ENCODE assay signal across 25 mouse cellular contexts in genomic region chr7:131318340-131318739, GRCm38 (mm10). TPM values are rescaled to one million over a fixed set of nuclear protein-coding genes. Genes with fewer than 3 reads are reported as not detected.
DNase-seq lines count a peak whose midpoint lies in the region; ATAC-seq and TF ChIP-seq lines count a peak whose summit lies in the region.
"Had no signal": no experiment of that assay in that cellular context is flagged by ENCODE, and none has a peak within 500 bp of the region (broad histone marks: within the 10 kb centered on the region; RNA-seq: fewer than 3 reads in every experiment).

No protein-coding gene starts in this region.

- no peak for TF ChIP-seq POLR2A in heart, adult 2 months (IDR thresholded peaks at IDR 0.05; ENCODE audit: insufficient read depth, low read depth, low read length)
- no peak for TF ChIP-seq POLR2A in kidney, adult 2 months (IDR thresholded peaks at IDR 0.05; ENCODE audit: low read depth, low read length)

- WGBS in heart, adult 2 months = 67% methylated on average over 5 of the region's 7 CpGs
- 39% methylated on average over 6 of the region's 7 CpGs for WGBS in heart, embryonic 16.5 days
- WGBS in kidney, postnatal 0 days = 34% methylated on average over 5 of the region's 7 CpGs
- WGBS in kidney, adult 2 months = 30% methylated on average over 6 of the region's 7 CpGs
- WGBS in hindbrain, postnatal 0 days = 85% methylated on average over 5 of the region's 7 CpGs

- no peaks in the 10 kb centered on the region for H3K79me2 ChIP-seq in heart, adult 2 months (replicated peaks; ENCODE audit: control insufficient read depth, insufficient read depth, low read length)

- no peaks in the 10 kb centered on the region for H3K27me3 ChIP-seq in heart, adult 2 months (ENCODE audit: control insufficient read depth, insufficient read depth, low read length)
- no peaks in the 10 kb centered on the region for H3K27me3 ChIP-seq in heart, embryonic 16.5 days (ENCODE audit: control insufficient read depth, insufficient read depth, low read length)
- H3K27me3 ChIP-seq in kidney, postnatal 0 days (ENCODE audit: insufficient read depth, low read length) = no peaks in the 10 kb centered on the region
- H3K27me3 ChIP-seq in kidney, adult 2 months (replicated peaks; ENCODE audit: control insufficient read depth, insufficient read depth, low read length) = no peaks in the 10 kb centered on the region; the same call in 1 of the 2 replicates
- no peaks in the 10 kb centered on the region for H3K27me3 ChIP-seq in hindbrain, postnatal 0 days (ENCODE audit: insufficient read depth, low read length)
- H3K27me3 ChIP-seq: embryonic facial prominence, embryonic 12.5 days; forebrain, embryonic 15.5 days; hindbrain, embryonic 13.5 days; intestine, embryonic 15.5 days had no signal

- intact Hi-C loops in heart, adult 2 months (cut with DNase I) = no loop called here

- H3K9ac ChIP-seq in heart, adult 2 months (ENCODE audit: low read depth, low read length) = no peak overlapping the region
- H3K9ac ChIP-seq in heart, embryonic 16.5 days (ENCODE audit: low read length) = no peak overlapping the region
- H3K9ac ChIP-seq in kidney, postnatal 0 days (ENCODE audit: low read depth, low read length) = no peak overlapping the region
- H3K9ac ChIP-seq in hindbrain, postnatal 0 days (replicated peaks; ENCODE audit: low read length) = no peak overlapping the region
- H3K9ac ChIP-seq: embryonic facial prominence, embryonic 12.5 days; forebrain, embryonic 15.5 days; hindbrain, embryonic 13.5 days; intestine, embryonic 15.5 days had no signal

- no peak for TF ChIP-seq EP300 in heart, adult 2 months (IDR thresholded peaks at IDR 0.05; ENCODE audit: insufficient read depth, low read depth, low read length)

- no peak for TF ChIP-seq CTCF in heart, adult 2 months (IDR thresholded peaks at IDR 0.05)
- no peak for TF ChIP-seq CTCF in kidney, postnatal 0 days (IDR thresholded peaks at IDR 0.05; ENCODE audit: low read depth)
- no peak for TF ChIP-seq CTCF in kidney, adult 2 months (conservative IDR thresholded peaks at IDR 0.05; ENCODE audit: insufficient read depth, insufficient read length, low read depth, low read length)
- no peak for TF ChIP-seq CTCF in hindbrain, postnatal 0 days (IDR thresholded peaks at IDR 0.05; ENCODE audit: low read depth)

- no peaks in the 10 kb centered on the region for H3K36me3 ChIP-seq in heart, adult 2 months (ENCODE audit: control insufficient read depth, insufficient read depth, low read length)
- H3K36me3 ChIP-seq in heart, embryonic 16.5 days (ENCODE audit: control insufficient read depth, insufficient read depth) = no peaks in the 10 kb centered on the region
- H3K36me3 ChIP-seq in kidney, postnatal 0 days (ENCODE audit: insufficient read depth, low read length) = no peaks in the 10 kb centered on the region
- no peaks in the 10 kb centered on the region for H3K36me3 ChIP-seq in kidney, adult 2 months (ENCODE audit: control insufficient read depth, insufficient read depth, low read length)
- no peaks in the 10 kb centered on the region for H3K36me3 ChIP-seq in hindbrain, postnatal 0 days (ENCODE audit: insufficient read depth, low read length)
- H3K36me3 ChIP-seq: embryonic facial prominence, embryonic 12.5 days; forebrain, embryonic 15.5 days; hindbrain, embryonic 13.5 days; intestine, embryonic 15.5 days had no signal

- H3K4me3 ChIP-seq in heart, adult 2 months = no peak overlapping the region
- H3K4me3 ChIP-seq in heart, embryonic 16.5 days (ENCODE audit: low read length) = no peak overlapping the region
- H3K4me3 ChIP-seq in kidney, postnatal 0 days (replicated peaks; ENCODE audit: low read depth, low read length) = no peak overlapping the region
- H3K4me3 ChIP-seq in kidney, adult 2 months (ENCODE audit: insufficient read depth, low read depth, low read length) = no peak overlapping the region
- no peak overlapping the region for H3K4me3 ChIP-seq in hindbrain, postnatal 0 days (ENCODE audit: low read length)
- H3K4me3 ChIP-seq: embryonic facial prominence, embryonic 12.5 days; forebrain, embryonic 15.5 days; hindbrain, embryonic 13.5 days; intestine, embryonic 15.5 days had no signal

- H3K4me2 ChIP-seq in heart, embryonic 16.5 days (ENCODE audit: low read depth, low read length) = peak overlapping the region; percentile 44; the same call in 1 of the 2 replicates
- H3K4me2 ChIP-seq in kidney, postnatal 0 days (ENCODE audit: low read length) = no peak overlapping the region
- no peak overlapping the region for H3K4me2 ChIP-seq in hindbrain, postnatal 0 days (ENCODE audit: low read depth, low read length)
- H3K4me2 ChIP-seq: embryonic facial prominence, embryonic 12.5 days; forebrain, embryonic 15.5 days; hindbrain, embryonic 13.5 days; intestine, embryonic 15.5 days had no signal

- peak; percentile 33 for DNase-seq in heart, adult 11 months
- DNase-seq in heart, adult 2 months = no peak
- no peak for DNase-seq in heart, adult 8-10 months (ENCODE audit: low spot score)
- DNase-seq in kidney, postnatal 0 days (ENCODE audit: low spot score) = peak; percentile 55
- DNase-seq in kidney, adult 2 months = no peak
- DNase-seq in hindbrain, postnatal 0 days (ENCODE audit: low spot score) = no peak
- DNase-seq: adrenal gland, postnatal 10 days; cerebellum, adult 11-12 months; cerebellum, adult 9-10 months; cerebellum, postnatal 25 days; gastrocnemius, postnatal 14 days; heart, postnatal 14 days had no signal

- ATAC-seq in heart, embryonic 16.5 days (replicated peaks; ENCODE audit: extremely low read depth, insufficient read depth, low FRiP score) = no peak
- no peak for ATAC-seq in kidney, postnatal 0 days (replicated peaks; ENCODE audit: low FRiP score, low read depth)
- ATAC-seq in hindbrain, postnatal 0 days = no peak
- ATAC-seq: forebrain, embryonic 15.5 days; intestine, embryonic 15.5 days had no signal

- no peaks in the 10 kb centered on the region for H3K4me1 ChIP-seq in heart, adult 2 months (ENCODE audit: control insufficient read depth, insufficient read depth, low read length)
- H3K4me1 ChIP-seq in heart, embryonic 16.5 days (ENCODE audit: control insufficient read depth, insufficient read depth, low read length) = peaks cover 7% of the 10 kb centered on the region
- H3K4me1 ChIP-seq in kidney, postnatal 0 days (replicated peaks; ENCODE audit: insufficient read depth, low read length) = no peaks in the 10 kb centered on the region
- no peaks in the 10 kb centered on the region for H3K4me1 ChIP-seq in kidney, adult 2 months (ENCODE audit: control insufficient read depth, insufficient read depth, low read length)
- H3K4me1 ChIP-seq in hindbrain, postnatal 0 days (ENCODE audit: insufficient read depth, low read length) = no peaks in the 10 kb centered on the region
- H3K4me1 ChIP-seq: embryonic facial prominence, embryonic 12.5 days; forebrain, embryonic 15.5 days; hindbrain, embryonic 13.5 days; intestine, embryonic 15.5 days had no signal

- H3K9me3 ChIP-seq in heart, embryonic 16.5 days (replicated peaks; ENCODE audit: control insufficient read depth, low read length) = no peaks in the 10 kb centered on the region; the same call in 1 of the 2 replicates
- no peaks in the 10 kb centered on the region for H3K9me3 ChIP-seq in kidney, postnatal 0 days (replicated peaks; ENCODE audit: low read length)
- no peaks in the 10 kb centered on the region for H3K9me3 ChIP-seq in hindbrain, postnatal 0 days (ENCODE audit: low read length)
- H3K9me3 ChIP-seq: embryonic facial prominence, embryonic 12.5 days; forebrain, embryonic 15.5 days; hindbrain, embryonic 13.5 days; intestine, embryonic 15.5 days had no signal

- no peak overlapping the region for H3K27ac ChIP-seq in heart, adult 2 months
- no peak overlapping the region for H3K27ac ChIP-seq in heart, embryonic 16.5 days (ENCODE audit: low read length)
- H3K27ac ChIP-seq in kidney, postnatal 0 days = no peak overlapping the region
- no peak overlapping the region for H3K27ac ChIP-seq in kidney, adult 2 months (ENCODE audit: insufficient read depth, low read depth, low read length)
- H3K27ac ChIP-seq in hindbrain, postnatal 0 days = no peak overlapping the region
- H3K27ac ChIP-seq: embryonic facial prominence, embryonic 12.5 days; forebrain, embryonic 15.5 days; hindbrain, embryonic 13.5 days; intestine, embryonic 15.5 days had no signal

RNA-seq across cellular contexts. Expression of gene Cuzd1, which starts 3.8 kb away (rescaled TPM):
- under 1 TPM; 0.21 to 0.32 TPM for total RNA-seq in heart, adult 2 months (2021)
- polyA plus RNA-seq in heart, adult 2 months (2012; rRNA removed) = 0.64 and 0.79 TPM in 2 replicates
- polyA plus RNA-seq in heart, embryonic 16.5 days (2015; fragmentation: Nextera tagmentation; extraction: Ambion mirVana) = 0.54 and 0.63 TPM in 2 replicates
- total RNA-seq in heart, adult 8-10 months (2022) = under 1 TPM; 0.32 to 0.88 (median 0.55) TPM
- not detected in 2 replicates for polyA plus RNA-seq in kidney, postnatal 0 days (2015; fragmentation: Nextera tagmentation; extraction: Ambion mirVana)
- polyA plus RNA-seq in kidney, adult 2 months (2012; rRNA removed) = 0.06 TPM in 1 of 2 replicates, not detected in the other
- total RNA-seq in hindbrain, postnatal 0 days (2014; rRNA removed) = 0.10 TPM in 1 of 2 replicates, not detected in the other
- polyA plus RNA-seq in hindbrain, postnatal 0 days (2015; fragmentation: Nextera tagmentation; extraction: Ambion mirVana) = not detected in 2 replicates
- total RNA-seq: adrenal gland, postnatal 10 days; gastrocnemius, postnatal 14 days; hematopoietic stem cell, adult 5-6 weeks; MEL had no signal
- polyA plus RNA-seq: C2C12; embryonic facial prominence, embryonic 12.5 days; forebrain, embryonic 11.5 days; forebrain, embryonic 15.5 days; hindbrain, embryonic 13.5 days had no signal

RNA-seq across cellular contexts. Expression of gene Fam24b, which starts 11.0 kb away (rescaled TPM):
- total RNA-seq in heart, adult 2 months (2021) = not detected
- not detected in 2 replicates for polyA plus RNA-seq in heart, adult 2 months (2012; rRNA removed)
- polyA plus RNA-seq in heart, embryonic 16.5 days (2015; fragmentation: Nextera tagmentation; extraction: Ambion mirVana) = not detected in 2 replicates
- not detected for total RNA-seq in heart, adult 8-10 months (2022)
- polyA plus RNA-seq in kidney, postnatal 0 days (2015; fragmentation: Nextera tagmentation; extraction: Ambion mirVana) = not detected in 2 replicates
- not detected in 2 replicates for polyA plus RNA-seq in kidney, adult 2 months (2012; rRNA removed)
- 0.36 TPM in 1 of 2 replicates, not detected in the other for total RNA-seq in hindbrain, postnatal 0 days (2014; rRNA removed)
- polyA plus RNA-seq in hindbrain, postnatal 0 days (2015; fragmentation: Nextera tagmentation; extraction: Ambion mirVana) = not detected in 2 replicates
- total RNA-seq: adrenal gland, postnatal 10 days; gastrocnemius, adult 18-20 months; gastrocnemius, postnatal 14 days; heart, postnatal 14 days; hematopoietic stem cell, adult 5-6 weeks; MEL had no signal
- polyA plus RNA-seq: cortical plate, adult 2 months; embryonic facial prominence, embryonic 12.5 days; forebrain, embryonic 11.5 days; forebrain, embryonic 15.5 days; hindbrain, embryonic 13.5 days; intestine, embryonic 15.5 days had no signal

RNA-seq across cellular contexts. Expression of gene Fam24a, which starts 15.3 kb away (rescaled TPM):
- not detected for total RNA-seq in heart, adult 2 months (2021)
- polyA plus RNA-seq in heart, adult 2 months (2012; rRNA removed) = not detected in 2 replicates
- polyA plus RNA-seq in heart, embryonic 16.5 days (2015; fragmentation: Nextera tagmentation; extraction: Ambion mirVana) = not detected in 2 replicates
- total RNA-seq in heart, adult 8-10 months (2022) = not detected
- not detected in 2 replicates for polyA plus RNA-seq in kidney, postnatal 0 days (2015; fragmentation: Nextera tagmentation; extraction: Ambion mirVana)
- polyA plus RNA-seq in kidney, adult 2 months (2012; rRNA removed) = not detected in 2 replicates
- total RNA-seq in hindbrain, postnatal 0 days (2014; rRNA removed) = not detected in 2 replicates
- 0.29 and 0.44 TPM in 2 replicates for polyA plus RNA-seq in hindbrain, postnatal 0 days (2015; fragmentation: Nextera tagmentation; extraction: Ambion mirVana)
- total RNA-seq: adrenal gland, postnatal 10 days; adrenal gland, postnatal 4 days; gastrocnemius, adult 18-20 months; gastrocnemius, postnatal 14 days; heart, postnatal 14 days; hematopoietic stem cell, adult 5-6 weeks; MEL had no signal
- polyA plus RNA-seq: C2C12; cortical plate, adult 2 months; embryonic facial prominence, embryonic 12.5 days; forebrain, embryonic 11.5 days; forebrain, embryonic 15.5 days; frontal cortex, adult 2 months; hindbrain, embryonic 13.5 days; intestine, embryonic 15.5 days had no signal

RNA-seq across cellular contexts. Expression of gene 2310057M21Rik, which starts 44.2 kb away (rescaled TPM):
- total RNA-seq in heart, adult 2 months (2021) = 10 to 100 TPM in 1 of 2 experiments, 1 to 10 TPM in 1; 9.7 to 17.1 TPM
- 6.2 and 8.1 TPM in 2 replicates for polyA plus RNA-seq in heart, adult 2 months (2012; rRNA removed)
- polyA plus RNA-seq in heart, embryonic 16.5 days (2015; fragmentation: Nextera tagmentation; extraction: Ambion mirVana) = 19.2 and 22.2 TPM in 2 replicates
- 10 to 100 TPM; 11.8 to 19.8 (median 12.8) TPM for total RNA-seq in heart, adult 8-10 months (2022)
- polyA plus RNA-seq in kidney, postnatal 0 days (2015; fragmentation: Nextera tagmentation; extraction: Ambion mirVana) = 15.0 and 16.9 TPM in 2 replicates
- 5.7 and 6.0 TPM in 2 replicates for polyA plus RNA-seq in kidney, adult 2 months (2012; rRNA removed)
- 27.4 and 47.8 TPM in 2 replicates for total RNA-seq in hindbrain, postnatal 0 days (2014; rRNA removed)
- 20.3 and 26.2 TPM in 2 replicates for polyA plus RNA-seq in hindbrain, postnatal 0 days (2015; fragmentation: Nextera tagmentation; extraction: Ambion mirVana)

RNA-seq across cellular contexts. Expression of gene Pstk, which starts 52.6 kb away (rescaled TPM):
- total RNA-seq in heart, adult 2 months (2021) = 10 to 100 TPM; 35.0 to 43.4 TPM
- 59.5 and 61.9 TPM in 2 replicates for polyA plus RNA-seq in heart, adult 2 months (2012; rRNA removed)
- polyA plus RNA-seq in heart, embryonic 16.5 days (2015; fragmentation: Nextera tagmentation; extraction: Ambion mirVana) = 87.1 and 95.5 TPM in 2 replicates
- total RNA-seq in heart, adult 8-10 months (2022) = 10 to 100 TPM; 36.8 to 58.2 (median 47.5) TPM
- polyA plus RNA-seq in kidney, postnatal 0 days (2015; fragmentation: Nextera tagmentation; extraction: Ambion mirVana) = 64.2 and 64.6 TPM in 2 replicates
- polyA plus RNA-seq in kidney, adult 2 months (2012; rRNA removed) = 40.9 and 45.9 TPM in 2 replicates
- total RNA-seq in hindbrain, postnatal 0 days (2014; rRNA removed) = 39.9 and 52.5 TPM in 2 replicates
- polyA plus RNA-seq in hindbrain, postnatal 0 days (2015; fragmentation: Nextera tagmentation; extraction: Ambion mirVana) = 53.5 and 55.8 TPM in 2 replicates

Comparison
In these comparisons a context has a peak if more than half of its experiments do, and no peak if none do; other contexts are left out.
1. DNase-seq: peak in heart, adult 11 months (single experiment) and kidney, postnatal 0 days (single experiment); none in heart, adult 2 months (0 of 2), heart, adult 8-10 months (single experiment), kidney, adult 2 months (single experiment) and hindbrain, postnatal 0 days (single experiment).